Mouse (Mus musculus) heart, embryonic 16.5 days (tissue): ENCODE measurements around the gene Adig. TPM values are rescaled to one million over a fixed set of nuclear protein-coding genes. Genes with fewer than 3 reads are reported as not detected.

Source experiments
- ATAC-seq: fragments of 200-750 bp; cut with Nextera tagmentation; replicated peaks from 2 replicates; pipeline ENCODE4 v1.8.0; 2017; ENCODE audit warnings: moderate number of reproducible peaks; ENCODE audit not compliant: insufficient read depth, low FRiP score; ENCODE audit errors: extremely low read depth
- H3K27ac ChIP-seq: fragments of 300-500 bp; sonication (generic); 2 replicates; pipeline ENCODE4 v1.5.1; 2014; ENCODE audit warnings: mild to moderate bottlenecking, low read length, control low read depth, moderate library complexity
- H3K27me3 ChIP-seq: fragments of 300-500 bp; sonication (generic); 2 replicates; pipeline ENCODE4 v1.6.1; 2014; ENCODE audit warnings: low read length, mixed read lengths; ENCODE audit not compliant: control insufficient read depth, insufficient read depth
- H3K36me3 ChIP-seq: fragments of 300-500 bp; sonication (generic); 2 replicates; pipeline ENCODE4 v1.6.1; 2014; ENCODE audit not compliant: control insufficient read depth, insufficient read depth
- H3K4me1 ChIP-seq: fragments of 300-500 bp; sonication (generic); 2 replicates; pipeline ENCODE4 v1.6.1; 2014; ENCODE audit warnings: low read length, mixed read lengths; ENCODE audit not compliant: control insufficient read depth, insufficient read depth
- H3K4me2 ChIP-seq: fragments of 300-500 bp; sonication (generic); 2 replicates; pipeline ENCODE4 v1.6.1; 2014; ENCODE audit warnings: low read depth, mild to moderate bottlenecking, control low read depth, low read length
- H3K4me3 ChIP-seq: fragments of 300-500 bp; sonication (generic); 2 replicates; pipeline ENCODE4 v1.5.1; 2014; ENCODE audit warnings: mild to moderate bottlenecking, control low read depth, low read length
- H3K9ac ChIP-seq: fragments of 300-500 bp; sonication (generic); 2 replicates; pipeline ENCODE4 v1.6.1; 2014; ENCODE audit warnings: low read length, control low read depth
- H3K9me3 ChIP-seq: fragments of 300-500 bp; sonication (generic); replicated peaks from 2 replicates; pipeline ENCODE4 v1.6.1; 2016; ENCODE audit warnings: low read length; ENCODE audit not compliant: control insufficient read depth
- WGBS: fragments of 180-500 bp; shearing (Covaris S2); extraction: QIAGEN DNeasy Blood & Tissue Kit; methylation state at CpG from one replicate; pipeline ENCODE4 v1.1.7; 2014; 5-methylcytosine and 5-hydroxymethylcytosine counted together
- polyA plus RNA-seq: library from polyadenylated mRNA; unstranded; fragments of >200 nt; fragmentation: Nextera tagmentation; extraction: Ambion mirVana; gene quantifications from 2 replicates; pipeline ENCODE4 v1.2.1, GENCODE M21; 2015

Adig gene
- polyA plus RNA-seq, 1 experiment from 2014 or later = not detected

- H3K36me3 ChIP-seq = no peaks in the 10 kb centered on the region
- WGBS = 72% methylated on average over 16 of the region's 16 CpGs
- no peaks in the 10 kb centered on the region for H3K9me3 ChIP-seq
- no peak overlapping the region for H3K27ac ChIP-seq
- no peak overlapping the region for H3K4me3 ChIP-seq
- H3K27me3 ChIP-seq = no peaks in the 10 kb centered on the region
- no peak overlapping the region for H3K4me2 ChIP-seq
- peaks cover 10% of the 10 kb centered on the region; the same call in 1 of the 2 replicates for H3K4me1 ChIP-seq
- no peak; the same call in 1 of the 2 replicates for ATAC-seq
- no peak overlapping the region for H3K9ac ChIP-seq
Observed at GRCm38 (mm10) chr2:158524129-158524860, 21.9 kb downstream of the Adig start.

GRCm38 (mm10) chr2:158534090-158534489 is 31.7 kb downstream of the Adig start:
- Histone ChIP-seq H3K36me3 (no peaks in the 10 kb centered on the region), H3K27me3 (no peaks in the 10 kb centered on the region), H3K9ac (no peak overlapping the region), H3K4me2 (no peak overlapping the region), H3K27ac (no peak overlapping the region), H3K9me3 (peaks cover 3% of the 10 kb centered on the region; the same call in 1 of the 2 replicates), H3K4me3 (no peak overlapping the region), H3K4me1 (no peaks in the 10 kb centered on the region)
- 5% methylated on average over 4 of the region's 4 CpGs for WGBS
- no peak for ATAC-seq

- Histone ChIP-seq H3K36me3 (no peaks in the 10 kb centered on the region), H3K9me3 (peaks cover 3% of the 10 kb centered on the region; the same call in 1 of the 2 replicates), H3K27ac (no peak overlapping the region), H3K4me1 (no peaks in the 10 kb centered on the region), H3K4me3 (no peak overlapping the region), H3K27me3 (peaks cover 3% of the 10 kb centered on the region; the same call in 1 of the 2 replicates), H3K9ac (no peak overlapping the region), H3K4me2 (no peak overlapping the region)
- WGBS = 78% methylated on average over 8 of the region's 8 CpGs
- ATAC-seq = no peak
Observed at GRCm38 (mm10) chr2:158534559-158534958, 32.1 kb downstream of the Adig start.

GRCm38 (mm10) chr2:158539433-158540305 is 37.3 kb downstream of the Adig start:
- Histone ChIP-seq H3K9me3 (no peaks in the 10 kb centered on the region), H3K4me3 (no peak overlapping the region), H3K9ac (no peak overlapping the region), H3K27me3 (peaks cover 6% of the 10 kb centered on the region; the same call in 1 of the 2 replicates), H3K4me2 (peak overlapping the region; percentile 31), H3K36me3 (no peaks in the 10 kb centered on the region), H3K4me1 (no peaks in the 10 kb centered on the region), H3K27ac (no peak overlapping the region)
- ATAC-seq = no peak
- 49% methylated on average over 24 of the region's 24 CpGs for WGBS

- WGBS = 44% methylated on average over 4 of the region's 4 CpGs
Observed at GRCm38 (mm10) chr2:158541286-158541685, 38.9 kb downstream of the Adig start.

GRCm38 (mm10) chr2:158545266-158545665 is 42.9 kb downstream of the Adig start:
- Histone ChIP-seq H3K4me3 (no peak overlapping the region), H3K27ac (no peak overlapping the region), H3K4me2 (no peak overlapping the region), H3K9me3 (no peaks in the 10 kb centered on the region), H3K36me3 (no peaks in the 10 kb centered on the region), H3K27me3 (peaks cover 13% of the 10 kb centered on the region), H3K4me1 (no peaks in the 10 kb centered on the region), H3K9ac (no peak overlapping the region)
- no peak for ATAC-seq
- 57% methylated on average over 2 of the region's 2 CpGs for WGBS

More at GRCm38 (mm10) chr2:158541286-158541685, 38.9 kb downstream of the Adig start:
- no peak overlapping the region for H3K9ac ChIP-seq
- H3K4me2 ChIP-seq = no peak overlapping the region
- no peaks in the 10 kb centered on the region for H3K36me3 ChIP-seq
- peaks cover 6% of the 10 kb centered on the region; the same call in 1 of the 2 replicates for H3K27me3 ChIP-seq
- H3K9me3 ChIP-seq = no peaks in the 10 kb centered on the region
- ATAC-seq = no peak
- H3K4me1 ChIP-seq = no peaks in the 10 kb centered on the region
- H3K27ac ChIP-seq = no peak overlapping the region
- H3K4me3 ChIP-seq = no peak overlapping the region

- no peak overlapping the region for H3K9ac ChIP-seq
- H3K27ac ChIP-seq = no peak overlapping the region
- no peaks in the 10 kb centered on the region for H3K4me1 ChIP-seq
- no peaks in the 10 kb centered on the region for H3K36me3 ChIP-seq
- WGBS = 4% methylated on average over 17 of the region's 17 CpGs
- no peak for ATAC-seq
- H3K4me3 ChIP-seq = no peak overlapping the region
- peak overlapping the region; percentile 21 for H3K4me2 ChIP-seq
- H3K27me3 ChIP-seq = peaks cover 15% of the 10 kb centered on the region
- H3K9me3 ChIP-seq = no peaks in the 10 kb centered on the region
Observed at GRCm38 (mm10) chr2:158546751-158547150, 44.3 kb downstream of the Adig start.

- ATAC-seq = no peak
- H3K9ac ChIP-seq = no peak overlapping the region
- H3K4me2 ChIP-seq = no peak overlapping the region
- no peak overlapping the region for H3K4me3 ChIP-seq
- no peaks in the 10 kb centered on the region for H3K9me3 ChIP-seq
- H3K4me1 ChIP-seq = no peaks in the 10 kb centered on the region
- H3K36me3 ChIP-seq = no peaks in the 10 kb centered on the region
- H3K27me3 ChIP-seq = peaks cover 40% of the 10 kb centered on the region
- no peak overlapping the region for H3K27ac ChIP-seq
- under 1% methylated on average over 3 of the region's 3 CpGs for WGBS
Observed at GRCm38 (mm10) chr2:158550067-158550466, 47.7 kb downstream of the Adig start.

GRCm38 (mm10) chr2:158554366-158554765 is 52.0 kb downstream of the Adig start:
- no peaks in the 10 kb centered on the region for H3K9me3 ChIP-seq
- no peak overlapping the region for H3K4me3 ChIP-seq
- WGBS = 18% methylated on average over 10 of the region's 10 CpGs
- no peak overlapping the region for H3K4me2 ChIP-seq
- H3K9ac ChIP-seq = no peak overlapping the region
- H3K27me3 ChIP-seq = peaks cover 38% of the 10 kb centered on the region
- ATAC-seq = no peak
- no peak overlapping the region for H3K27ac ChIP-seq
- no peaks in the 10 kb centered on the region for H3K36me3 ChIP-seq
- 0 out of 2 replicates have a peak, but pooled peaks cover 2% of the 10 kb centered on the region for H3K4me1 ChIP-seq
